Mouse (Mus musculus): ENCODE data around the gene Rab11fip3. TPM values are rescaled to one million over a fixed set of nuclear protein-coding genes. Genes with fewer than 3 reads are reported as not detected.

Gene Rab11fip3
- total and polyA plus RNA-seq, 2 experiments from 2014 or later = 15.4 to 30.0 TPM

DNA sequence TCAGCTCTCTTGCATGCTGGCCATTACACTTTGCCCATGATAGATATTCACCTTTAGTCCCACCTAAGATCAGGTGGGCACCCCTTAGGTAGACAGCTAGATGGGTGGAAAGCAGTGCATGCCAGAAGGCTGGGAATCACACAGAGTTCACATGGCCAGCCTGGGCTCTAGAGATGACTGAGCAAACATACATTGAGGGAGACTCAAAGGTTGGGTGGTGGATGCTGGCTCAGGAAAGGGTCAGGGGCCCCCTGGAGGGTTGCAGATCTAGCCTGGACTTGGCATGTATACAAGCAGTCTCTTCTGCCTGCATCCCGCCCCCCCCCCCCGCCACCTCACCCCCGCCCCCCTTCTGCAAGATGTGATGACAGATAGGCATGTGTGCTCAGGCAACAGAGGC, 118.6 kb downstream of the Rab11fip3 start:
- Histone ChIP-seq H3K4me2 (ENCODE audit: low read depth) (no peak overlapping the region), H3K4me3 (ENCODE audit: low read depth, low read length) (no peak overlapping the region), H3K27ac (ENCODE audit: low read depth, low read length) (no peak overlapping the region), H3K4me1 (ENCODE audit: insufficient read depth) (no peaks in the 10 kb centered on the region), H3K9ac (no peak overlapping the region), H3K36me3 (ENCODE audit: insufficient read depth) (no peaks in the 10 kb centered on the region), H3K27me3 (ENCODE audit: insufficient read depth, low read length) (peaks cover 34% of the 10 kb centered on the region), H3K9me3 (ENCODE audit: low read length) (no peaks in the 10 kb centered on the region)
- TF ChIP-seq CTCF (IDR thresholded peaks at IDR 0.05; ENCODE audit: low read depth) = no peak
- WGBS = 0% methylated on average over 3 of the region's 3 CpGs
- DNase-seq (no peak), ATAC-seq (no peak)

DNA sequence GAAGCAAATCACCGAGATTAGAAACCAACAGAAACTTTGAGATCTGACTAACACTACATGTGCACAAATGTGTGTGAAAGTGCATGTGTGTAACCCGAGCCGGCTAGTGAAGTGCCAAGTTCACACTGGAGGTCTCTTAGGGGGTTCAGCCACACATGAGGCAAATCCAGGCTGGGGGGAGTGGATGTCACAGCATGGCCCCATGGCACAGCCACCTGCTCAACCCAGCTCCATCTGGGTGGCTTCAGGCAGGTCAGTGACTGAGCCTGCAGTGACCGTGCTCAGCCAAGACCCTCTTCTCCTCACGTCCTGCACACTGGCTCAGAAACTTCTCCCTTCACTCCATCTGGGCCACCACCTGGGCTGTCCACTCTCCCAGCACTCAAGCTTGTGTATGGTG, 119.4 kb downstream of the Rab11fip3 start:
- no peak for ATAC-seq

DNA sequence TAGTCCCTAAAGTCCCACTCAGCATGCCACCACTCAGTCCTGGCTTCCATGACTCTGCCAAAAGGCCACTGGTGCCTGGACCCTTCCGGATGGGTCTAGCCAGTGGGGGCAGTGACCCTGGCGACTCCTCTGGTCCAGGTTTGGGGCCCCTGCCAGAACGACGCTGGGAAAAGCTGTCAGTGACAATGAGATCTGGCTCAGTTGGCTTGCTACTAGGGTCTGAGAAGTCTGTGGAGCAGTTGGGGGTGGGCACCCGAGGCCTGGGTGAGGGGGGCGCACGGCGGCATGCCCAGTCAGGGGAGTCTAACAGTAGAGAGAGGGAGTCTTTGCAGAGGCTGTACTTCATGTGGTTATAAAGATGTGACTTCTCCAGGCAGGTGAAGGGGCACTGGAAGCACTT, 121.3 kb downstream of the Rab11fip3 start:
- Histone ChIP-seq H3K27me3 (ENCODE audit: insufficient read depth, low read length) (peaks cover 30% of the 10 kb centered on the region), H3K36me3 (ENCODE audit: insufficient read depth) (no peaks in the 10 kb centered on the region), H3K27ac (ENCODE audit: low read depth, low read length) (no peak overlapping the region), H3K9ac (no peak overlapping the region), H3K4me2 (ENCODE audit: low read depth) (no peak overlapping the region), H3K9me3 (ENCODE audit: low read length) (no peaks in the 10 kb centered on the region), H3K4me1 (ENCODE audit: insufficient read depth) (no peaks in the 10 kb centered on the region), H3K4me3 (ENCODE audit: low read depth, low read length) (no peak overlapping the region)
- TF ChIP-seq CTCF (IDR thresholded peaks at IDR 0.05; ENCODE audit: low read depth) = no peak
- ATAC-seq (no peak), DNase-seq (no peak)
- WGBS = 79% methylated on average over 8 of the region's 8 CpGs

More for the DNA sequence above, 119.4 kb downstream of the Rab11fip3 start:
- no peak overlapping the region for H3K9ac ChIP-seq
- H3K4me1 ChIP-seq (ENCODE audit: insufficient read depth) = no peaks in the 10 kb centered on the region
- H3K36me3 ChIP-seq (ENCODE audit: insufficient read depth) = no peaks in the 10 kb centered on the region
- H3K4me2 ChIP-seq (ENCODE audit: low read depth) = no peak overlapping the region
- no peak for DNase-seq
- no peak overlapping the region for H3K27ac ChIP-seq (ENCODE audit: low read depth, low read length)
- 75% methylated on average over 5 of the region's 5 CpGs for WGBS
- H3K27me3 ChIP-seq (ENCODE audit: insufficient read depth, low read length) = peaks cover 34% of the 10 kb centered on the region
- no peak overlapping the region for H3K4me3 ChIP-seq (ENCODE audit: low read depth, low read length)
- H3K9me3 ChIP-seq (ENCODE audit: low read length) = no peaks in the 10 kb centered on the region
- no peak for TF ChIP-seq CTCF (IDR thresholded peaks at IDR 0.05; ENCODE audit: low read depth)

DNA sequence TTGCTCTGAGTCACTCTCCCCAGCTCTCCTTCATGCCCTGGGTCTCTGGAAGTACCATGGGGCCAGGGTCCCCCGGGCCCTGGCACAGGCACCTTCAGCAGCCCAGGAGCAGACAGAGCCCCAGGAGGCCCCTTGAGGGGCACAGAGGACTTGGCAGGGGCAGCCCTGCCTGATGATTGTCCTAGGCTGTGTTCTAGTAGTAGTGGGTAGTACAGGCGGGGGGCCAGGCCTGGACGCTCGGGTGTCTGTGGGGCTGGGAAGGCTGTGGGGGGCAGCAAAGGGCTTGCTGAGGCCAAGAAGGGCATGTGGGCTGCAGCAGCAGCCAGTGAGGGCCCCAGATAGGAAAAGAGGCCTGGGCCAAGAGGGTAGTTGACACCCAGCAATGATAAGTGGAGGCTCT, 121.8 kb downstream of the Rab11fip3 start:
- TF ChIP-seq CTCF (IDR thresholded peaks at IDR 0.05; ENCODE audit: low read depth) = no peak
- no peak overlapping the region for H3K27ac ChIP-seq (ENCODE audit: low read depth, low read length)
- no peak overlapping the region for H3K4me3 ChIP-seq (ENCODE audit: low read depth, low read length)
- no peaks in the 10 kb centered on the region for H3K9me3 ChIP-seq (ENCODE audit: low read length)
- WGBS = 84% methylated on average over 4 of the region's 4 CpGs
- H3K4me1 ChIP-seq (ENCODE audit: insufficient read depth) = no peaks in the 10 kb centered on the region
- ATAC-seq (no peak), DNase-seq (no peak)
- no peak overlapping the region for H3K9ac ChIP-seq
- no peaks in the 10 kb centered on the region for H3K36me3 ChIP-seq (ENCODE audit: insufficient read depth)
- H3K27me3 ChIP-seq (ENCODE audit: insufficient read depth, low read length) = peaks cover 25% of the 10 kb centered on the region
- H3K4me2 ChIP-seq (ENCODE audit: low read depth) = no peak overlapping the region

DNA sequence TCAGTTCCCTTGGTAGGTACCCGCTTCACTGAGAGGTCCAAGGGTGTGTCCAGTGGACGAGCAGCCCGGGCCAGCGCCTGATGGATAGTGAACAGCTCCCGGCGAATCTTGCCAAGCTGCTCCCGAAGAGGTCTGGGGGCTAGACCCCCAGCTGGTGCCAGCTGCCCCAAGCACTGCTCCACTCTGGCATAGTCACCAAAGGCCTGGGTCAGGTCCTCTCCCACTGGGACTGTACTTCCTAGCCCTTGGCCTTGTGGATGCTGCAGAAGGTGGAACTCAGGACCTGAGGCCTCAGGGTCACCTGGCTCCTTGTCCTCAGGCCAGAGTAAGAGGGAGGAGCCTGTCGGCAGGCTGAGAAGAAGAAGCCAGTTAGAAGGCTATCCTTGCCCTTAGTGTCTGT, 122.5 kb downstream of the Rab11fip3 start:
- Histone ChIP-seq H3K27ac (ENCODE audit: low read depth, low read length) (no peak overlapping the region), H3K27me3 (ENCODE audit: insufficient read depth, low read length) (peaks cover 18% of the 10 kb centered on the region), H3K4me3 (ENCODE audit: low read depth, low read length) (no peak overlapping the region), H3K4me2 (ENCODE audit: low read depth) (no peak overlapping the region), H3K9ac (no peak overlapping the region), H3K36me3 (ENCODE audit: insufficient read depth) (no peaks in the 10 kb centered on the region), H3K9me3 (ENCODE audit: low read length) (no peaks in the 10 kb centered on the region), H3K4me1 (ENCODE audit: insufficient read depth) (no peaks in the 10 kb centered on the region)
- 86% methylated on average over 8 of the region's 8 CpGs for WGBS
- no peak for TF ChIP-seq CTCF (IDR thresholded peaks at IDR 0.05; ENCODE audit: low read depth)
- DNase-seq = no peak
- ATAC-seq = no peak

DNA sequence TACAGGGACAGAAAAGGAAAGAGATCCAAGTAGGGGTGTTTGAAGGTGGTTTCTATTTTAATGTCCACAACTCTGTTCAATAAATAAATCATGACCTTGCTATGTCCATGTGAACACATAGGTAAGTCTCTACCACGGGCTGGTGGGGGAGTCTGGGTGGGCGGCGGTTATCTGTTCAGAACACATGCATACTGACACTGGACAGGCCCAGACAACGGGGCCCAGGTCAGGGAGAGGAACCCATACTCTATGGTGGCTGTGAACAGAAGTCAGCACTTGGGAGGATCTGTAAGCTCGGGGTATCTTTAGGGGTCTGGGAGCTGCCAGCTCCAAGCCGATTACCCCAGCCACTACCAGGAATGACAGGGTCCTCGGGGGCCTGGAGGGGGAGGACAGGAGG, 123.0 kb downstream of the Rab11fip3 start:
- Histone ChIP-seq H3K9me3 (ENCODE audit: low read length) (no peaks in the 10 kb centered on the region), H3K27me3 (ENCODE audit: insufficient read depth, low read length) (peaks cover 13% of the 10 kb centered on the region), H3K36me3 (ENCODE audit: insufficient read depth) (no peaks in the 10 kb centered on the region), H3K4me2 (ENCODE audit: low read depth) (no peak overlapping the region), H3K4me3 (ENCODE audit: low read depth, low read length) (no peak overlapping the region), H3K27ac (ENCODE audit: low read depth, low read length) (no peak overlapping the region), H3K4me1 (ENCODE audit: insufficient read depth) (0 out of 2 replicates have a peak, but pooled peaks cover 1% of the 10 kb centered on the region), H3K9ac (no peak overlapping the region)
- ATAC-seq = no peak
- TF ChIP-seq CTCF (IDR thresholded peaks at IDR 0.05; ENCODE audit: low read depth) = no peak
- 78% methylated on average over 7 of the region's 7 CpGs for WGBS
- no peak for DNase-seq

DNA sequence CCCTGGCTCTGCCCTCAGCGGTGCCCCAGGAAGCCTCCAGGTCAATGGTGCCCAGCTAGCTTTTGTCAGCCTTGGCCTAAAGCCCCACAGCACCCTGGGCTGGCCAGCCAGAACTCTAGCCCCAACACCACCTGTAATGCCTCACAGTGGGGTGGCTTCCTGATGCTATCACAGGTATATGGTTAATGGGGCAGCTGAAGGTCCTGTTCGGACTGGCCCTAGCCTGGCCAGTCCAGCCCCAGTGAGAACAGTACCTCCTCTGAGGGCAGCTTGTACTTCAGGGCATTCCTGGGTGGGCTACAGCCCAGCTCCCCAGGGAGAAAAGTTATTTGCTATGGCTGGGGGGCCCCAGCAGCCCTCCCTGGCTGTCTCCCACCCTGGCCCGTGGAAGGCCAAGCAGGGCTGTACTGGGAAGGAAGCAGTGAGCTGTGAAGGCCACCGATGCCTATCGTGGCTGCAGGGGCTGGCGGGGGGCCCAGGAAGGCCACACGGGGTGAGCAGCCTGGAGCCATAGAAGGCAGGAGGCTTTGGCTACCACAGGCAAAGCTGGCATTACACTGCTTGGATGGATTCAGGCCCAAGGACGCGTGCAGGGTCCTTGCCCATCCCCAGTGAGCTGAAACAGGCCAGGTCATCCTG, 123.7 kb downstream of the Rab11fip3 start:
- Histone ChIP-seq H3K27me3 (ENCODE audit: insufficient read depth, low read length) (peaks cover 5% of the 10 kb centered on the region), H3K4me2 (ENCODE audit: low read depth) (no peak overlapping the region), H3K9ac (no peak overlapping the region), H3K36me3 (ENCODE audit: insufficient read depth) (no peaks in the 10 kb centered on the region), H3K4me3 (ENCODE audit: low read depth, low read length) (no peak overlapping the region), H3K27ac (ENCODE audit: low read depth, low read length) (no peak overlapping the region), H3K4me1 (ENCODE audit: insufficient read depth) (peaks cover 9% of the 10 kb centered on the region; the same call in 1 of the 2 replicates), H3K9me3 (ENCODE audit: low read length) (no peaks in the 10 kb centered on the region)
- WGBS = 49% methylated on average over 9 of the region's 9 CpGs
- no peak for ATAC-seq
- DNase-seq = no peak
- TF ChIP-seq CTCF (IDR thresholded peaks at IDR 0.05; ENCODE audit: low read depth) = no peak
